Mouse (Mus musculus) liver, embryonic 12.5 days (tissue): ENCODE data around the gene Uvrag. TPM values are rescaled to one million over a fixed set of nuclear protein-coding genes. Genes with fewer than 3 reads are reported as not detected.

Experiments
- ATAC-seq: fragments of 200-750 bp; cut with Nextera tagmentation; 2 replicates; pipeline ENCODE4 v1.8.0; 2017; ENCODE audit warnings: moderate number of reproducible peaks, mild to moderate bottlenecking, moderate library complexity
- H3K27ac ChIP-seq: fragments of 300-500 bp; sonication (generic); 2 replicates; pipeline ENCODE4 v1.5.1; 2016; ENCODE audit warnings: mild to moderate bottlenecking
- H3K27me3 ChIP-seq: fragments of 300-500 bp; sonication (generic); replicated peaks from 2 replicates; pipeline ENCODE4 v1.6.1; 2016; ENCODE audit warnings: mild to moderate bottlenecking, moderate library complexity
- H3K36me3 ChIP-seq: fragments of 300-500 bp; sonication (generic); 2 replicates; pipeline ENCODE4 v1.6.1; 2016; ENCODE audit warnings: mild to moderate bottlenecking, moderate library complexity
- H3K4me1 ChIP-seq: fragments of 300-500 bp; sonication (generic); 2 replicates; pipeline ENCODE4 v1.6.1; 2016
- H3K4me2 ChIP-seq: fragments of 300-500 bp; sonication (generic); 2 replicates; pipeline ENCODE4 v1.6.1; 2016; ENCODE audit warnings: mild to moderate bottlenecking, moderate library complexity
- H3K4me3 ChIP-seq: fragments of 300-500 bp; sonication (generic); 2 replicates; pipeline ENCODE4 v1.5.1; 2016; ENCODE audit warnings: mild to moderate bottlenecking, moderate library complexity
- H3K9ac ChIP-seq: fragments of 300-500 bp; sonication (generic); 2 replicates; pipeline ENCODE4 v1.6.1; 2016; ENCODE audit warnings: mild to moderate bottlenecking, moderate library complexity
- H3K9me3 ChIP-seq: fragments of 300-500 bp; sonication (generic); replicated peaks from 2 replicates; pipeline ENCODE4 v1.6.1; 2016; ENCODE audit warnings: mild to moderate bottlenecking, moderate library complexity
- WGBS: fragments of 180-500 bp; shearing (Covaris S2); methylation state at CpG from one replicate; pipeline ENCODE4 v1.1.7; 2016; ENCODE audit not compliant: insufficient replicate concordance; 5-methylcytosine and 5-hydroxymethylcytosine counted together
- polyA plus RNA-seq: library from polyadenylated mRNA; unstranded; fragments of >200 nt; fragmentation: Nextera tagmentation; extraction: Ambion mirVana; gene quantifications from 2 replicates; pipeline ENCODE4 v1.2.1, GENCODE M21; 2016

Uvrag gene
- polyA plus RNA-seq, 1 experiment from 2014 or later: 15.1 TPM

GRCm38 (mm10) chr7:98960274-98960673 is 180.7 kb downstream of the Uvrag start:
- H3K4me1 ChIP-seq: peaks cover 16% of the 10 kb centered on the region
- H3K9me3 ChIP-seq: no peaks in the 10 kb centered on the region
- no peak overlapping the region for H3K4me3 ChIP-seq
- no peaks in the 10 kb centered on the region for H3K27me3 ChIP-seq
- ATAC-seq: no peak
- H3K27ac ChIP-seq: no peak overlapping the region
- H3K9ac ChIP-seq: no peak overlapping the region
- no peak overlapping the region for H3K4me2 ChIP-seq
- 83% methylated on average over 8 of the region's 8 CpGs for WGBS
- H3K36me3 ChIP-seq: no peaks in the 10 kb centered on the region

GRCm38 (mm10) chr7:98959246-98959645 is 181.7 kb downstream of the Uvrag start:
- no peak for ATAC-seq
- Histone ChIP-seq H3K4me1 (peaks cover 16% of the 10 kb centered on the region), H3K4me2 (no peak overlapping the region), H3K27me3 (no peaks in the 10 kb centered on the region), H3K9ac (no peak overlapping the region), H3K9me3 (no peaks in the 10 kb centered on the region), H3K4me3 (no peak overlapping the region), H3K27ac (no peak overlapping the region), H3K36me3 (no peaks in the 10 kb centered on the region)
- WGBS: 70% methylated on average over 5 of the region's 5 CpGs

GRCm38 (mm10) chr7:98958172-98958571 is 182.8 kb downstream of the Uvrag start:
- ATAC-seq: no peak
- Histone ChIP-seq H3K36me3 (no peaks in the 10 kb centered on the region), H3K9me3 (no peaks in the 10 kb centered on the region), H3K4me3 (no peak overlapping the region), H3K9ac (no peak overlapping the region), H3K4me1 (peaks cover 13% of the 10 kb centered on the region), H3K27ac (no peak overlapping the region), H3K4me2 (no peak overlapping the region), H3K27me3 (no peaks in the 10 kb centered on the region)
- 54% methylated on average over 11 of the region's 11 CpGs for WGBS

GRCm38 (mm10) chr7:98957111-98957741 is 183.7 kb downstream of the Uvrag start:
- Histone ChIP-seq H3K9ac (no peak overlapping the region), H3K27ac (no peak overlapping the region), H3K4me3 (no peak overlapping the region), H3K4me1 (peaks cover 4% of the 10 kb centered on the region; the same call in 1 of the 2 replicates), H3K9me3 (no peaks in the 10 kb centered on the region), H3K4me2 (no peak overlapping the region), H3K27me3 (no peaks in the 10 kb centered on the region), H3K36me3 (no peaks in the 10 kb centered on the region)
- no peak for ATAC-seq
- 76% methylated on average over 8 of the region's 8 CpGs for WGBS

GRCm38 (mm10) chr7:98956609-98957008 is 184.3 kb downstream of the Uvrag start:
- Histone ChIP-seq H3K27me3 (no peaks in the 10 kb centered on the region), H3K4me2 (no peak overlapping the region), H3K9me3 (no peaks in the 10 kb centered on the region), H3K9ac (no peak overlapping the region), H3K36me3 (no peaks in the 10 kb centered on the region), H3K4me3 (no peak overlapping the region), H3K4me1 (peaks cover 4% of the 10 kb centered on the region; the same call in 1 of the 2 replicates), H3K27ac (no peak overlapping the region)
- WGBS: 73% methylated on average over 1 of the region's 1 CpGs
- no peak for ATAC-seq

- no peak overlapping the region for H3K9ac ChIP-seq
- ATAC-seq: no peak
- peaks cover 4% of the 10 kb centered on the region; the same call in 1 of the 2 replicates for H3K4me1 ChIP-seq
- H3K36me3 ChIP-seq: no peaks in the 10 kb centered on the region
- 48% methylated on average over 3 of the region's 3 CpGs for WGBS
- no peaks in the 10 kb centered on the region for H3K27me3 ChIP-seq
- H3K27ac ChIP-seq: no peak overlapping the region
- H3K9me3 ChIP-seq: no peaks in the 10 kb centered on the region
- H3K4me2 ChIP-seq: no peak overlapping the region
- no peak overlapping the region for H3K4me3 ChIP-seq
Measured at GRCm38 (mm10) chr7:98953649-98954048, 187.3 kb downstream of the Uvrag start.

GRCm38 (mm10) chr7:98944986-98945385 is 196.0 kb downstream of the Uvrag start:
- no peak for ATAC-seq
- H3K27ac ChIP-seq: no peak overlapping the region
- 44% methylated on average over 3 of the region's 3 CpGs for WGBS
- no peaks in the 10 kb centered on the region for H3K4me1 ChIP-seq
- no peak overlapping the region for H3K4me3 ChIP-seq
- H3K36me3 ChIP-seq: no peaks in the 10 kb centered on the region
- H3K27me3 ChIP-seq: no peaks in the 10 kb centered on the region
- H3K9me3 ChIP-seq: no peaks in the 10 kb centered on the region
- H3K4me2 ChIP-seq: no peak overlapping the region
- no peak overlapping the region for H3K9ac ChIP-seq

GRCm38 (mm10) chr7:98943687-98944086 is 197.3 kb downstream of the Uvrag start:
- no peak overlapping the region for H3K27ac ChIP-seq
- no peaks in the 10 kb centered on the region for H3K4me1 ChIP-seq
- H3K27me3 ChIP-seq: no peaks in the 10 kb centered on the region
- H3K9ac ChIP-seq: no peak overlapping the region
- no peaks in the 10 kb centered on the region for H3K9me3 ChIP-seq
- no peak overlapping the region for H3K4me2 ChIP-seq
- no peaks in the 10 kb centered on the region for H3K36me3 ChIP-seq
- WGBS: 68% methylated on average over 5 of the region's 5 CpGs
- ATAC-seq: no peak
- H3K4me3 ChIP-seq: no peak overlapping the region

GRCm38 (mm10) chr7:98942746-98943145 is 198.2 kb downstream of the Uvrag start:
- no peaks in the 10 kb centered on the region for H3K4me1 ChIP-seq
- WGBS: 77% methylated on average over 6 of the region's 6 CpGs
- H3K36me3 ChIP-seq: no peaks in the 10 kb centered on the region
- no peak overlapping the region for H3K9ac ChIP-seq
- no peaks in the 10 kb centered on the region for H3K9me3 ChIP-seq
- no peak overlapping the region for H3K4me3 ChIP-seq
- no peak overlapping the region for H3K27ac ChIP-seq
- H3K27me3 ChIP-seq: no peaks in the 10 kb centered on the region
- H3K4me2 ChIP-seq: no peak overlapping the region
- no peak for ATAC-seq

- Histone ChIP-seq H3K27ac (no peak overlapping the region), H3K9me3 (no peaks in the 10 kb centered on the region), H3K4me2 (no peak overlapping the region), H3K4me3 (no peak overlapping the region), H3K27me3 (no peaks in the 10 kb centered on the region), H3K9ac (no peak overlapping the region), H3K36me3 (no peaks in the 10 kb centered on the region), H3K4me1 (peaks cover 15% of the 10 kb centered on the region)
- ATAC-seq: no peak
- 81% methylated on average over 6 of the region's 6 CpGs for WGBS
Measured at GRCm38 (mm10) chr7:98939194-98939593, 201.7 kb downstream of the Uvrag start.

GRCm38 (mm10) chr7:98938621-98939020 is 202.3 kb downstream of the Uvrag start:
- H3K9ac ChIP-seq: no peak overlapping the region
- WGBS: 77% methylated on average over 7 of the region's 7 CpGs
- no peaks in the 10 kb centered on the region for H3K9me3 ChIP-seq
- H3K4me1 ChIP-seq: peaks cover 17% of the 10 kb centered on the region
- H3K27me3 ChIP-seq: no peaks in the 10 kb centered on the region
- no peak overlapping the region for H3K27ac ChIP-seq
- ATAC-seq: no peak
- H3K36me3 ChIP-seq: no peaks in the 10 kb centered on the region
- H3K4me2 ChIP-seq: no peak overlapping the region
- H3K4me3 ChIP-seq: no peak overlapping the region

GRCm38 (mm10) chr7:98937079-98937813 is 203.7 kb downstream of the Uvrag start:
- Histone ChIP-seq H3K9ac (no peak overlapping the region), H3K9me3 (no peaks in the 10 kb centered on the region), H3K36me3 (no peaks in the 10 kb centered on the region), H3K4me1 (peaks cover 17% of the 10 kb centered on the region), H3K4me2 (no peak overlapping the region), H3K27me3 (no peaks in the 10 kb centered on the region), H3K27ac (no peak overlapping the region), H3K4me3 (no peak overlapping the region)
- 77% methylated on average over 20 of the region's 20 CpGs for WGBS
- no peak for ATAC-seq
